Mouse (Mus musculus) kidney, adult 18-20 months (tissue): ENCODE data around the gene Zfp276.
"Not testable (repeated sequence)": the region's sequence is repeated elsewhere in the genome, so short reads cannot be mapped to it uniquely, and the experiment has no call there.

Experiments
- DNase-seq: peaks from one replicate; pipeline ENCODE4 v3.0.0; 2021

The Zfp276 gene

DNA sequence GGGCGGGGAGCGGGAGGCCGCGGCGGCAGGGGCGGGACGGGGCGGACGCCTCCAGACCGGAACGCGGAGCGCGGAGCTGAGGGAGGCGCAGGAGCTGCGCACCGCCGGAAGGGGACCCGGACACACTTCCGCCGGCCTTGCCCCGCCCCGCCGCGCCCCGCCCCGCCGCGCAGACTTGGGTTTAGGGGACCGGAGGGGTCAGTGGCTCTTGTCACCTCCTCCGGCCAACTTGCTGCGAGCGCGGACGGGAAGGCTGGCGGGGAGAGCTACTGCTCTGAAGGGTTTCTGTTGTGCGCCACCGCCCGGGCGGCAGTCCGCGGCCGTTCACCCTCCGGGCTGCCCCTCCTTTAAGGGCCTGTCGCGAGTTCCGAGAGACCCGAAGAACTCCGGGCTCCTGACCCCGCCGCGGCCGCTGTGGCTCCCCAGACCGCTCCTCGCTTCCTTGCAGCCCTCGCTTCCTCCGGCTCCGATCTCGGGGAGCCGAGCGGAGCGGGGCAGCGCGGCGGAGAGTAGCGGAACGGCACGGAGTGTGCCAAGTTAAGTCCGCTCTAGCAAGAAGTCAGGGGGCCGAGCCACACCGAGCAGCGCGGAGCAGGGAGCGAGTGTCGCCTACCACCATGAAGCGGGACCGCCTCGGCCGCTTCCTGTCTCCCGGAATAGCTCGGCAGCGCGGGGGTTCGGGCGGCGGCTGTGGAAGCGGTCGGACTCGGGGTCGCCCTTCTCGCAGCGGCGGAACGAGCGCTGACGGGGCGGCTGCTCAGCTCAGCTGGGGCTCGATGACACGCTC is at the start of gene Zfp276, which contains the start of gene Vps9d1:
Zfp276 (plus strand) TSS at position 97 of the 787 bp plus-strand sequence.
Vps9d1 (minus strand) TSS at position 250 of the 787 bp plus-strand sequence.
- DNase-seq: peak; percentile 88

GRCm38 (mm10) chr8:123211876-123212275 is 42.1 kb upstream of the Zfp276 start:
- no peak for DNase-seq

GRCm38 (mm10) chr8:123212321-123213117 is 41.5 kb upstream of the Zfp276 start, which contains the start of the genes Chmp1a and Spata33:
TSS of gene Chmp1a (minus strand) at chr8:123212763.
TSS of gene Spata33 (plus strand) at chr8:123212832.
- peak; percentile 94 for DNase-seq

DNA sequence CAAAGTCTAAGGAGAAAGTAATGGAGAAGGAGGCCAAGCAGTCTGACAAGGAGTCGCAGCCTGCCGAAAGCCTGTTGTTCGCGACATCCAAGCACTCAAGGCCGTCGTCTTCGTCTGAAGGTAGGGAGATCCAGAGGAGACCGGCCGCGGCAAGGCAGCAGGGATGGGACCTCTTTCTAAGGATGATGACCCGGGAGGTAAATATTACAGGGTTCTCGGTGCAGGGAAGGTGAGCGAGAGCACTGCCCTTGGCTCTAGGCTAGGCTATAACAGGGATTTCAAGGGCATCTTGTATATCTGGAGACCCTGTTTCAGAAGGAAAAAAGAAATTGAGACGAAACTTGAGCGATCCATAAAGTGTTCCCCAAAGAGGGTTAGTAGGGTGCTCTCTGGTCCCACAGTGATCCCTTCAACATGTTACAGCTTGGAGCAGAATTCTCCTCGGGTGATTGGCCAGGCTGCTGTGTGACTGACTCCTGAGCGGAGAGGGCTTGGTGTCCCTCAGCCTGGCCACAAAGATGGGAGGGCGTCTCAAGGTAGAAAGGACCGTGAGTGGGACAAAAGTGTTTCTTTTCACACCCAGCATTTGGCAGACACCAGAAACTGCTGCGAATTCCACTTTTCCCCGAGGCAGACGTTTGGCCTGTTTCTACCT is 40.8 kb upstream of the Zfp276 start:
- DNase-seq: no peak

DNA sequence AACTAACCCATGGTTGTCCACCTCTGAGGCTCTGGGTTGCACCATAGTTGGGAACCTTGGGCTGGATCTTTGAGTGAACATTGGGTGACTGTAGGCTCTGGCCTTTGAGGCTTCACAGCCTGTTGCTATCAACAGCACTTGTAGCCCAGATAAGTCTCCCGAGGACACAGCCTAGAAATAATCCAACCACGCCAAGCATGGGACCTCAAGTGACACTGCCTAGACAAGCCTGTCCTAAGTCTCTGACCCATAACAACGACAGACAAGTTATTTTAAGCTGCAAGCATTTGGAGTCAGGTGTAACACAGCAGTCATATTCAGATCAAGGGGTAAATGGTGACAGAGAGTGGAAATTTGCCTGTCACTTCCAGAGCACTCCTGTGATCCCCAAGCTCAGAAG is 38.6 kb upstream of the Zfp276 start:
- DNase-seq: no peak

- no peak for DNase-seq
Measured at GRCm38 (mm10) chr8:123220917-123221316, 33.1 kb upstream of the Zfp276 start.

GRCm38 (mm10) chr8:123224278-123225266 is 29.4 kb upstream of the Zfp276 start, which contains the start of gene Cdk10:
TSS of gene Cdk10 (plus strand) at chr8:123224842.
- peak; percentile 96 for DNase-seq

GRCm38 (mm10) chr8:123228416-123228815 is 25.6 kb upstream of the Zfp276 start:
- DNase-seq: no peak

- DNase-seq: not testable (repeated sequence)
Measured at GRCm38 (mm10) chr8:123230326-123230725, 23.7 kb upstream of the Zfp276 start.

DNA sequence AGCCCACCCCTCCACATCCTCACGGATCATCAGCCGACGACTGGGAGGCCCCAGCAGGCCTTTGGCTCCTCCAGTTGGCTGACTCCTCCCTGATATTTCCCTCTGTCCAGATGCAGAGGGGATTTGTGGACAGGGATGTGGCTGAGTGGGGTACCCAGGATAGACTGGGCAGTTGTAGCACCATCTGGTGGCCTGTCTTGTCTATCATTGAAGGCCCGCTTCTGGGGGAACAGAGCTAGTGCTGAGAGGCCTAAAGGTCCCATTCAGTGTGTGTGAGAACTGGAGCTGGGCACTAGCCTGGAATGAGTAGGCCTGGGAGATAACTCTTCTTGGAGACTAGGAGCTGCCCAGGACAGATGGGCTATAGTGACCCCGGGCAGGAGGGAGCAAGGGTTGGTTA is 22.3 kb upstream of the Zfp276 start:
- DNase-seq: no peak

GRCm38 (mm10) chr8:123232553-123232952 is 21.4 kb upstream of the Zfp276 start:
- no peak for DNase-seq

DNA sequence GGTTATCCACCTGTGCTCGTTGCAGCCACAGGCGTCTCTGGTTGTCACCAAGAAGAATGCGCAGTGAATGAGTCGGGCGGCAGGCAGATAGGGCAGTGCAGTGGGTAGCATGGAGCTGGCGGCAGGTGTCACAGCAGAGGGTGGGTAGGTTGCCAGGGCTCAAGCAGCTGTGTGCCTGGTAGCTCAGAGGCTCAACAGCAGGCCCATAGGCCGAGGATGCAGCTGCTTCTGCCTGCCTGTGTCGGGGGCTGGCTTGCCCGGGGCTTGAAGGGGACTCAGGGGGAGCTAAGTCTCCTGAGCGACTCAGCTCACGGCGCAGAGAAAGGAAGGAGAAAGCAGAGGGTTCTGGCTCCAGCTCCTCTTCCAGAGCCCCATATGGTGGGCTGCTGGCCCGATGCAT is 20.7 kb upstream of the Zfp276 start:
- no peak for DNase-seq

GRCm38 (mm10) chr8:123233760-123234159 is 20.2 kb upstream of the Zfp276 start:
- no peak for DNase-seq

GRCm38 (mm10) chr8:123234918-123235519 is 19.0 kb upstream of the Zfp276 start:
- no peak for DNase-seq

DNA sequence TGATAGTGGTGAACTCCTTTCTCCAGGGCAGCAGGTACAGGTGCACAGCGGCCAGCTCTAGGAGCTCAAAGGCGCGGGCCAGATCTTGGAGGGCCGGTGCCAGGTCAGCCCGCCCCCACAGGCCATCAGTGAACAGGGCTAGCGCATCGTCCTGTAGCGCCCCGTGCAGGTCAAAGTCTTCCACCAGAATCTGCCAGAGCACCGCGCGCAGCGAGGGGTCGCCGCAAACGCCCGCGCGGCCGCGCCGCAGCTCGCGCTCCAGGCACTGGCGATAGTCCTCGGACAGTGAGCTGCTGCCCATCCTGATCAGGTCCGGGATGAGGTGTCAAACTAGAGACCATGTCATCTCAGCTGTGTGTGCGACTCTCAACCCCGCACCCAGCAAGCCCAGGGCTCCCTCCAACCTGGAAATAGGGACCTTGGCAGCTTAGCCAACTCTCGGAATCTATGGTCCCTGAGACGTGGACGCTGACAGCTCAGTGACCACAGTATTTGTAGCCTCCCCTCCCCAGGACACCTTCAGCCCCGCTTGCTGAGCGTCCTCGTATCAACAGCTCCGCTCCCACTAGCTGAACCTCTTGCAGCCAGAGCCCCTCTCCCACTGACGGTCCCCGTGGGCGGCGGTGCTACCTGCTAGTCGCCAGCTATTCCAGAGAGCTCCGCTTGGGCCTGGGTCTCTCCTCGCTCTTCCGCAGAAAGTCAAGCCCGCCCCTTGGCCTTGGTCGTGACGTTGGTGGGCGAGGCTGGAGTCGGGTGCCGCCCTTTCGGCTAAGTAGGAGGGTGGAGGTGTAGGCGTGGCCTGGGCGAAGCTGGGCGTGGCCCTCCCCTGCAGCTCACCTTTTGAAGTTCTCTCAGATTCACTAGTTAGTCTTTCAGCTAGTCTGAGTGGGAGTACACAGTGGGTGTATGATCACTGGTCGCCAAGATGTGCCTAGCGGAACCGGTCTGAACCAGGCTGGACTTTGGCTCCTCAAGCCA is 18.2 kb upstream of the Zfp276 start, which contains the start of gene Spata2l:
Spata2l (minus strand) TSS at position 714 of the 978 bp plus-strand sequence.
- DNase-seq: peak; percentile 94

- DNase-seq: no peak
Measured at GRCm38 (mm10) chr8:123239398-123239797, 14.6 kb upstream of the Zfp276 start.

DNA sequence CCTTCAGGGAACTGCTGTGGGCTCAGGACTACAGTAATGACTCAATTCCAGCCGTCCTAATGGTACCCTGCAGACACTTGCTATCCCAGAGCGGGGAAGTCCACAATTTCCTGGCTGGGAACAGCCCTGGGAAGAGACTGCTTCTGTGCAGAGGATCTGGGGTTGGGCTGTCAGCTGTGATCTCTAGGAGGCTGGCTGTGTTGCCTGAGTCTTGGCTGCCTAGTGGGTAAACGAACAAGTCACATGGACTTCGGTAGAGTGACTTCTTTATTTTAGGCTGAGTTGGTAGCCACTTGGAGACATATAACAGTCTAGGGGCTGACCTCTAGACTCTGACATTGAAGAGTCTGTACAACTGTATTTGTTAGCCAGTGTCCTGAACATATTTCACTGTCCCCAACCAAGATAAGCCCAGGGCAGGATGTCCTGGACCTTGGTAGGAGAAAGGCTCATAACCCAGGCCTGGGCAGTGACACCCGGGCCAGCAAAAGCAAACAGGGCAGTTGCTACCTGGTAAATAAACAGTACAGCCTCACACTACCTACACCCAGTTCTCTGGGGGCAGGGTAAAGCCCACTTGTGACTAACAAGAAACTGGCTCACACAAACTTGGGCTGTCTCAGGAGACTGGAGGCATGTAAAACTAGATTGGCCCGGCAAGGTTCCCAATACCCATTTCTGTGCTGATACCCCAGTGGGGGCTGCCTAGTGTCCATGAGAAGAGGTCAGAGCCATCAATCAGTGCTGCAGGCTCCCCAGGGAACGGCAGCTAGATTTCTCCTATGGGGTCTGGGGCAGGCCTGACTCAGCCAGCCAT is 11.7 kb upstream of the Zfp276 start:
- DNase-seq: no peak

- DNase-seq: no peak
Measured at GRCm38 (mm10) chr8:123243053-123243452, 10.9 kb upstream of the Zfp276 start.

- peak; percentile 54 for DNase-seq
Measured at GRCm38 (mm10) chr8:123244382-123244781, 9.6 kb upstream of the Zfp276 start.
